Mouse (Mus musculus): ENCODE results near the gene Gm38655. TPM values are rescaled to one million over a fixed set of nuclear protein-coding genes. Genes with fewer than 3 reads are reported as not detected.

Gm38655 gene
- polyA plus RNA-seq, 1 experiment from 2014 or later = 6.0 TPM

DNA sequence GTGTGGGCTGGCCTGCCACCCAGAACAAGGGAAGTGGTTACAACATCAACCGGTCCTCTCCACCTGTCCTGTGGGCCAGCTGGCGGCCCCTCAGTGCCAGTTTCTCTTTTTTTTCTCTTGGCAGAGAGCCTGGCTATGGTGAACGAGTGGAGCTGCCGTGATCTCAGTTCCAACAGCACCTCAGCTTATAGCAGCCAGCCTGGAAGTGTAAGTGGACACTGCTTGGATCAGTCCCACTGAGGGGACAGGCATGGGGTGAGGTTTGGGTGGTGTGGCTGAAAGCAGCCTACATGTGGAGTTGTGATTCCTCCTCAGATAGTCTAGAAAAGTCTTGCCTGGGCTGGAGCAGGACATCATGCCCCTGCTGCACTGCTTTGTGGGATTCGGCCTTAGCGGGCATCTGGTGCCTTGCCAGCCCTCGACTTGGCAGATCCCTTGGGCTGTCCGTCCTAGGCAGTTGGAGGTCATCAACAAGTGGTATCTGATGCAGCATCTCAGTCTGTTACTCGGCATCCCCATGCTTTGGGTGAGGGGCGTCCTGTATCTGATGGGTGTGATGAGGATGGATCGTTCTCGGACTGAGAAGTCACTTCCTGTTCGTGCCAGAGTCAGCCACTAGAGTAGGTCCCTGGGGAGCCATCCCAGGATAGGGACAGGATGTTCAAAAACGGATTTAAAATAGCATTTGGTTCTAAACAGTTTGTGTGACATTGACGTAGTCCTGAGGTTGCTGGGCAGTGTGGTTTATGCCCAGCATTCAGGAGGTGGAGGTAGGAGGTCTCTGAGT is 35.6 kb upstream of the Gm38655 start:
- H3K36me3 ChIP-seq (ENCODE audit: control insufficient read depth, insufficient read depth, low read length) = peaks cover 27% of the 10 kb centered on the region
- no peak overlapping the region for H3K4me3 ChIP-seq (ENCODE audit: low read depth, low read length)
- H3K9ac ChIP-seq (ENCODE audit: low read length) = no peak overlapping the region
- H3K27ac ChIP-seq (replicated peaks) = no peak overlapping the region
- H3K4me1 ChIP-seq (replicated peaks; ENCODE audit: control insufficient read depth, insufficient read depth) = no peaks in the 10 kb centered on the region
- DNase-seq (ENCODE audit: low spot score) = no peak
- no peaks in the 10 kb centered on the region for H3K9me3 ChIP-seq (ENCODE audit: control insufficient read depth, low read length)
- no peak for ATAC-seq (ENCODE audit: low FRiP score, low TSS enrichment)
- H3K4me2 ChIP-seq (replicated peaks; ENCODE audit: low read depth) = no peak overlapping the region
- 77% methylated on average over 15 of the region's 15 CpGs for WGBS
- TF ChIP-seq EP300 (optimal IDR thresholded peaks at IDR 0.05) (no peak), CTCF (IDR thresholded peaks at IDR 0.05; ENCODE audit: low read depth) (no peak)
- H3K27me3 ChIP-seq (ENCODE audit: control insufficient read depth, insufficient read depth, low read length) = no peaks in the 10 kb centered on the region

- no peak for DNase-seq (ENCODE audit: low spot score)
- H3K4me2 ChIP-seq (replicated peaks; ENCODE audit: low read depth) = no peak overlapping the region
- H3K4me1 ChIP-seq (replicated peaks; ENCODE audit: control insufficient read depth, insufficient read depth) = no peaks in the 10 kb centered on the region
- H3K27ac ChIP-seq (replicated peaks) = no peak overlapping the region
- H3K27me3 ChIP-seq (ENCODE audit: control insufficient read depth, insufficient read depth, low read length) = no peaks in the 10 kb centered on the region
- H3K36me3 ChIP-seq (ENCODE audit: control insufficient read depth, insufficient read depth, low read length) = peaks cover 25% of the 10 kb centered on the region
- WGBS = 66% methylated on average over 4 of the region's 4 CpGs
- H3K9me3 ChIP-seq (ENCODE audit: control insufficient read depth, low read length) = no peaks in the 10 kb centered on the region
- no peak for ATAC-seq (ENCODE audit: low FRiP score, low TSS enrichment)
- H3K9ac ChIP-seq (ENCODE audit: low read length) = no peak overlapping the region
- TF ChIP-seq EP300 (optimal IDR thresholded peaks at IDR 0.05) = no peak
- no peak for TF ChIP-seq CTCF (IDR thresholded peaks at IDR 0.05; ENCODE audit: low read depth)
- no peak overlapping the region for H3K4me3 ChIP-seq (ENCODE audit: low read depth, low read length)
Measured at GRCm38 (mm10) chr17:25210006-25210405, 34.7 kb upstream of the Gm38655 start.

DNA sequence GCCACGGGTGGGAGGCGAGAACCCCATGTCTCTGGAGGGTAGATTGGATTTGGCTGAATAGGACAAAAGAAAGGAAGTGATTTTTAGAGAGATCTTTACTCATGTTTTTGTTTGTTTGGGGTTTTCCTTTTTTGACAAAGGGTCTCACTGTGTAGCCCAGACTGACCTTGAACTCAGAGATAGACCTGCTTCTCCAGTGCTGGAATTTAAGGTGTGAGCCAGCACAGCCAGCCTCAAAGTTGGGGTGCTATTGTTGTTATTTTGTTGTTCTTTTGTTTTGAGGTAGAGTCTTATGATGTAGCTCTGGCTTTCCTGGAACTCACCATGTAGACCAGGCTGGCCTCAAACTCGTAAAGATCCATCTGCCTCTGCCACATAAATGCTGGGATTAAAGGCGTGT is 27.1 kb upstream of the Gm38655 start:
- Histone ChIP-seq H3K36me3 (ENCODE audit: control insufficient read depth, insufficient read depth, low read length) (peaks cover 28% of the 10 kb centered on the region), H3K9me3 (ENCODE audit: control insufficient read depth, low read length) (no peaks in the 10 kb centered on the region), H3K4me3 (ENCODE audit: low read depth, low read length) (no peak overlapping the region), H3K9ac (ENCODE audit: low read length) (no peak overlapping the region), H3K4me1 (replicated peaks; ENCODE audit: control insufficient read depth, insufficient read depth) (no peaks in the 10 kb centered on the region), H3K27me3 (ENCODE audit: control insufficient read depth, insufficient read depth, low read length) (no peaks in the 10 kb centered on the region), H3K27ac (replicated peaks) (no peak overlapping the region), H3K4me2 (replicated peaks; ENCODE audit: low read depth) (no peak overlapping the region)
- TF ChIP-seq CTCF (IDR thresholded peaks at IDR 0.05; ENCODE audit: low read depth) = no peak
- no peak for TF ChIP-seq EP300 (optimal IDR thresholded peaks at IDR 0.05)
- WGBS = 84% methylated on average over 4 of the region's 4 CpGs
- DNase-seq (ENCODE audit: low spot score) = no peak
- ATAC-seq (ENCODE audit: low FRiP score, low TSS enrichment) = no peak

DNA sequence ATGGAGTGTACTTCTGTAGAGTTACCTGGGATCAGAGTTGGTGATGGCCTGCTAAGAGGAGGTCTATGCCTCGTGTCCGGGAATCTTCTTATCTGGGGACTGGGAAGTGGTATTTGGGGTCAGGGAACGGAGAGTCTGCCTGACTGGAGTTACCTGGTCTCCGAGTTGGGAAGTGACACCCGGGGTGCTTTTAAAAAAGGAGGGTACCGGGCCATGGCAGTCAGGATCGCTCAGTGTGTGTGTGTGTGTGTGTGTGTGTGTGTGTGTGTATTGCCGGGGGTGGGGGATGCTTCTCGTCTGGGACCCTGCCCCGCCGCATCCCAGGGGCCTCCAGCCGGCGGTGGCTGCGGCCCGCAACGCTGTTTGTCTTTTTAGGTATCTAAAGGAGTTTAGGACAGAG is 13.8 kb upstream of the Gm38655 start:
- Histone ChIP-seq H3K4me3 (ENCODE audit: low read depth, low read length) (peak overlapping the region; percentile 98), H3K9me3 (ENCODE audit: control insufficient read depth, low read length) (no peaks in the 10 kb centered on the region), H3K4me1 (replicated peaks; ENCODE audit: control insufficient read depth, insufficient read depth) (peaks cover 2% of the 10 kb centered on the region; the same call in 1 of the 2 replicates), H3K27ac (replicated peaks) (peak overlapping the region; percentile 90), H3K36me3 (ENCODE audit: control insufficient read depth, insufficient read depth, low read length) (peaks cover 8% of the 10 kb centered on the region; the same call in 1 of the 2 replicates), H3K4me2 (replicated peaks; ENCODE audit: low read depth) (peak overlapping the region; percentile 80), H3K27me3 (ENCODE audit: control insufficient read depth, insufficient read depth, low read length) (no peaks in the 10 kb centered on the region), H3K9ac (ENCODE audit: low read length) (peak overlapping the region; percentile 93)
- no peak for DNase-seq (ENCODE audit: low spot score)
- no peak for ATAC-seq (ENCODE audit: low FRiP score, low TSS enrichment)
- TF ChIP-seq CTCF (IDR thresholded peaks at IDR 0.05; ENCODE audit: low read depth) (no peak), EP300 (optimal IDR thresholded peaks at IDR 0.05) (no peak)
- 1% methylated on average over 16 of the region's 16 CpGs for WGBS

- TF ChIP-seq EP300 (optimal IDR thresholded peaks at IDR 0.05) (no peak), CTCF (IDR thresholded peaks at IDR 0.05; ENCODE audit: low read depth) (no peak)
- H3K27ac ChIP-seq (replicated peaks) = peak within 1 kb of the TSS; percentile 90
- peak within 1 kb of the TSS; percentile 93 for H3K9ac ChIP-seq (ENCODE audit: low read length)
- DNase-seq (ENCODE audit: low spot score) = peak; percentile 78
- H3K27me3 ChIP-seq (ENCODE audit: control insufficient read depth, insufficient read depth, low read length) = no peaks in the 10 kb centered on the region
- peaks cover 2% of the 10 kb centered on the region; the same call in 1 of the 2 replicates for H3K4me1 ChIP-seq (replicated peaks; ENCODE audit: control insufficient read depth, insufficient read depth)
- peak; percentile 47 for ATAC-seq (ENCODE audit: low FRiP score, low TSS enrichment)
- WGBS = under 1% methylated on average over 84 of the region's 104 CpGs
- peaks cover 5% of the 10 kb centered on the region; the same call in 1 of the 2 replicates for H3K36me3 ChIP-seq (ENCODE audit: control insufficient read depth, insufficient read depth, low read length)
- H3K4me3 ChIP-seq (ENCODE audit: low read depth, low read length) = peak within 1 kb of the TSS; percentile 98
- no peaks in the 10 kb centered on the region for H3K9me3 ChIP-seq (ENCODE audit: control insufficient read depth, low read length)
- peak within 1 kb of the TSS; percentile 80 for H3K4me2 ChIP-seq (replicated peaks; ENCODE audit: low read depth)
Measured at GRCm38 (mm10) chr17:25188150-25189031, 13.1 kb upstream of the Gm38655 start, which contains the start of gene Unkl. TSS of gene Unkl (plus strand) at chr17:25188397.

All from stomach, postnatal 0 days (tissue).